Mouse (Mus musculus): ENCODE data around the gene Aldh16a1. TPM values are rescaled to one million over a fixed set of nuclear protein-coding genes. Genes with fewer than 3 reads are reported as not detected.
"Not testable (repeated sequence)": the region's sequence is repeated elsewhere in the genome, so short reads cannot be mapped to it uniquely, and the experiment has no call there.

The Aldh16a1 gene
- total RNA-seq, 4 experiments from 2014 or later = 17.9 to 20.9 (median 19.8) TPM

DNA sequence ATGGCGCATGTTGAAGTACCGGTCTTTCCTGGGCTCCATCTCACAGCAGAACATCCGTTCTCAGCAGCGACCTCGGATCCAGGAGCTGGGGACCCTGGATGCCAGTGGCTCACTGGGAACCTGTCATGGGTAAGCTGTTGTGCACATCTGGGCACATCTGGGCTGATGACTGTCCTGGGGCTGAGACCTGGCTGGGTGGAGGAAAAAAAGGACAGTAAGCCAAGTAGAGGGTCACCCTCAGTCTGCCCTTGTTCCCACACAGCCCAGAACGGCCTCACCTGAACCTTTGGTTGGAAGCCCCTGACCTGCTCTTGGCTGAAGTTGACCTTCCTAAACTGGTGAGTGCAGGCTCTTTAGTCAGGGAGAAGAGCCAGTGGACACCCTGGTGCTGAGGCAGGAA, 4.6 kb upstream of the Aldh16a1 start:
- no peak for DNase-seq (ENCODE audit: low spot score in 2 of 2)

DNA sequence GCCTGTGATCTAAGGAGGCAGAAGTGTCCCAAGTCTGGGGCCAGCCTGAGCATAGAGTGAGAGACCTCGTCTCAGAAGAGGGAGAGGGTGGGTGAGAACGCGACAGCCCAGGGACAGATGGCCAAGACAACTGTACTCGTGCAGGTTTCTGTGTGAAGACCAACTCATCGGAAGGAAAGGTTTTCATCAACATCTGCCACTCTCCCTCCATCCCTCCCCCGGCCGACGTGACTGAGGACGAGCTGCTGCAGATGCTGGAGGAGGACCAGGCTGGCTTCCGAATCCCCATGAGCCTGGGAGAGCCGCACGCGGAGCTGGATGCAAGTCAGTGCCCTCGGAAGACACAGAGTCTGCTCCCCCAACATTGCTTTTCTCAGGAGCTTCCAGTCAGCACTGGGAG, 3.1 kb upstream of the Aldh16a1 start:
- peak in 1 of 2 experiments; percentile 75 for DNase-seq (ENCODE audit: low spot score in 2 of 2)

DNA sequence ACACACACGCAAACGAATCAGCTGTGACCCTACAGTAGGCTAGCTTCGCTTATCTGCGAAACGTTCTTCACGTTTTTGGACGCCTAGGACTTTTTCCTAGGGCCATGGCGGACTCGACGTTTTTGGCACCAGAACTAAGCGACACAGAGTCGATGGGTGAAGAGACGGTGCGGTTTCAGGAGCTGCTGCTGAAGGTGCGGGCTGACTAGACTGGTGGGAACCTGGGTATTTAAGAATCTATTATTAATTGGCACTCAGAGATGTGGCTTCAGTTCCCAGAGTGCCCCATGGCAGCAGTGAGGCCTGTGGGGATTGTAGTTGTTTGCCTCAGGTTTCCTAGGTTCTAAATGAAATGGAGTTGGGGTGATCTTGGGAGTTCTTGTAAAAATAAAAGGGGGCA, 1.8 kb upstream of the Aldh16a1 start:
- no peak for DNase-seq (ENCODE audit: low spot score in 2 of 2)

DNA sequence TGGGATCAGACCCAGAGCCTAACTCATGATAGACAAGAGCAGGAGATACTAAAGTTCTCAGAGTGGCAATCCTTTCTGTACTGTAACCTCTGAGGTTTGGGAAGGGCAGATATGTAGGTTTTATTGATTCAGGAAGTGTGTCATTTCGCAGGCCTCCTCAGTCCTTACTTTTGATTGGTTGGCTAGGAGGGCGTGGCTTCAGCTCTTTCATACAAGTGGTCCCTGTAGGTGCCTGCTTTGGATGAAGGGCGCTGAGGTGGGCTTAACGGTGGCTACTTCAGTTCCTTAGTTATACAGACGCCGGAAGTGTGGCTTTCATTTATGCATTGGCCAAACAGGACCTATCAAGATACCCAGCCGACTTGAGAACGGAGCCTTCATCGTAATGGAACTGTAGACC, 1.2 kb upstream of the Aldh16a1 start:
- no peak for DNase-seq (ENCODE audit: low spot score in 2 of 2)

DNA sequence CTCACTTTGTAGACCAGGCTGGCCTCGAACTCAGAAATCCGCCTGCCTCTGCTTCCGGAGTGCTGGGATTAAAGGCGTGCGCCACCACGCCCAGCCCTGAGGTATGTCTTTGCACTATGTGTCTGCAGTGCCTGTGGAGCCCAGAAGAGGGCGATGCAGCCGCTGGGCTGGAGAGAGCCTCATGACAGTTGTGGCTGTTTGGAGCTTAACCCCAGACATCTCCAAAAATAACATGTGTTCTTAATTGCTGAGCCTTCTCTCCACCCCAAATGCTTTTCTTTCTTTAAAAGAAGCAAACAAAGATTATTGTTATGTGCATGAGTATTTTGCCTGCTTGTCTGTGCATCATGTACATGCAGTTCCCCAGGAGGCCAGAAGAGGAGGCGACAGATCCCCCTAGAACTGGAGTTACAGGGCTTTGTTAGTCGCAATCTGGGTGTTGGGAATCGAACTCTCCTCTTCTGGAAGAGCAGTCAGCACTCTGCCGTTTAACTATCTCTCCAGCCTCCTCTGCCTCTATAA, 670 bp upstream of the Aldh16a1 start:
- no peak for DNase-seq (ENCODE audit: low spot score in 2 of 2)

DNA sequence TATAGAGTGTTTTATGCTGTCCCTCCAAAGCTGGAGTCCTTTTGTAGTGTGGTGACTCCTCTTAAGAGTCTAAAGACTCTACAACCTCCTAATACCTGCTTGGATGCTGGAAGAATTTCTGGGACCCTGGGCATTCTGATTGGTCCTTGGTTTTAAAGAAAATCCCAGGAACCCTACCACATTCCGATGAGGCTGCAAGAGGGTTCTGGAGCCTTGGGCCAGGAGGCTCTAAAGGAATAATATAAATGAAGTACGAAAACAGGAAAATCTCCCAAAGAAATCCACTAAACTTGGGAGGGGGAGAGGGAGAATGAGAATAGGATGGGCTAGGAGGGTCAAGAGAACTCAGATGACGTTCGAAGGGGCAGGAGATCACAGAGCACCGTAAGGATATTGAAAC, 798 bp downstream of the Aldh16a1 start:
- DNase-seq (ENCODE audit: low spot score in 2 of 2) = no peak

DNA sequence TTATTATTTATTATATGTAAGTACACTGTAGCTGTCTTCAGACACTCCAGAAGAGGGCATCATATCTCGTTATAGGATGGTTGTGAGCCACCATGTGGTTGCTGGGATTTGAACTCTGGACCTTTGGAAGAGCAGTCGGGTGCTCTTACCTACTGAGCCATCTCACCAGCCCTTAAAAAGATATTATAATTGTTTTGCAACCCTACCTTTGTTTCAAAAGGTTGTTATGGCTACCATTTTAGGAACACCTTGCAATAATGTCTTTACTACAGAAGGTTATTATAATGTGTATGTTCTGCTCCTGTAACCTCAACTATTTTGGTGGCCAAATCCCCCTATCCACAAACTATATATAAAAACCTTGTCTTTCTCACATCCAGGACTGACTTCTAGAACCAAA, 1.3 kb downstream of the Aldh16a1 start:
- not testable (repeated sequence) for DNase-seq (ENCODE audit: low spot score in 2 of 2)

DNA sequence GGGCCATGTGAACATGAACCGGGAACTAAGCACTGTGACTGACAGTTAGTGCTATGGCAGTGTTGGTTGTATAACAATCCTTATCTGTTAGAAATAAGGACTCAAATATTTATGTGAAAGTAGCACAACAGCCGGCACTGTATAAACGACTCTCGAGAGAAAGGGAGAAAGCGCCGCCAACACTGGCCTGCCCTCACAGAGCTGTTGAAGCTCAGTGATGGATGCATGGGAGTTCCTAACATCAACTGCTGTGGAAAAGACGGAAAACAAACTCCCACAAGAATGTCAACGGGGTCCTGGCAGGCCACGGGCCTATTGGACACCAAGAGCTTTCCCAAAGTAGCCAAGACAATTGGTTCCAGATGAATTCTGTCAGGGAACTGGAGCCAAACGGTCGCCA, 3.1 kb downstream of the Aldh16a1 start:
- no peak for DNase-seq (ENCODE audit: low spot score in 2 of 2)

DNA sequence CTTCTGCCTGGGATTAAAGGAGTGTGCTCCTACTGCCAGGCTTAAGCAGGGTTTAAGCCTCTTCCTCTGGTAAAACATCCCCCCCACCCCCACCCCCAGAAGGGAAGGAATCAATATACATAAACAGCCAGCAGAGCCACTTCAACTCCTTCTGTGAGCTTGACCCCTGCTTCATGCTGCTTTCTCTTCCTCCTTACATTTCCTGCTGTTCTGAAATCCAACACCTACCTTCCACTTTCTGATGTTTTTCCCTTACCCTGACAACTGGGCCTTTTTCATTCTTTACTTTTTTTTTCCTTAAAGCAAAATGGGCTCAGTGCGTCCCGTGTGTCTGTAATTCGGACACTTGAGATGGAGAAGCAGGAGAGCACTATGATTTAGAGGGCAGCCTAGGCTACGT, 4.1 kb downstream of the Aldh16a1 start:
- no peak for DNase-seq (ENCODE audit: low spot score in 2 of 2)

DNA sequence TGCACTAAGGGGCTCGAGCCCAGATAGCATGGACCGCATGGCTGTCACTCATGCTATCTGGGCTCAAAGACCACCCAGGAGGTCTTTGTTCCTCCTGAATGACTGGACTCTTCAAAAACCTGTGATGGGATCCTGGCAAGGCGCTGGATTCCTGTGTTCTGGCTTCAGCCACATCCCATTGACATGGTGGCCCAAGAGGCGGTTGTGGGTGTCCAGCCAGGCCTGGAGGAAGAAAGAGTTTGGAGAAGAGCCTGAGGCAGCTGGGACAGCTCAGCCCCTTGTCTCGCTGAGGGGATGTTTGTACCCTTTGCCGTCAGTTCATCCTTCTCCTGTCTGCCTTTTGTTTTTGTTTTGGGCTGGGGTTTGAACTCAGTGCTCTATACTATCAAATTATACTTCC, 4.8 kb downstream of the Aldh16a1 start:
- no peak for DNase-seq (ENCODE audit: low spot score in 2 of 2)

DNA sequence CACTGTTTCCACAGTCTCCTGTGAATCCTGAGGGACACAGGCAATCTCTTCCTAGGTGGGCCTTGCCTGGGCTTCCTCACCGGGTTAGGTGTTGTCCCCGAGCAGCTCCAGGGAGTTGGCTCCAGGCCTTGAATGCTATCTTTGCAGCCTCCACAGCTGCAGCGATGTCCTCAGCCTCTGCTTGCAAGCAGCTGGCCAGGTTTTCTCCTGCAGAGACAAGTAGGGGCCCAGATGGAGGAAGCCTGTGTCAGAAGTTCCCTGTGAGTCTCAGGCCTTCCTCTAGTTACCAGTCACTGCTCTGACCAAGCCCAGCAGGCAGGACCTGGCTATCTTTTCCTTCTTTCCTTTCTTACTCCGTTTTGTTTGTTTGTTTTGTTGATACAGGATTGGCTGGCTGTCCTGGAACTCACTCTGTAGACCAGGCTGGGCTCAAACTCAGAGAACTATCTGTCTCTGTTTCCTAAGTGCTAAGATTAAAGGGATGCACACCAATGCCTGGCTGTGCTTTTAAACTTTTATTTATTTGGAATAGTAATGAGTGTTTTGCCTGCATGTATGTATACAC, 5.8 kb downstream of the Aldh16a1 start:
- DNase-seq (ENCODE audit: low spot score in 2 of 2) = no peak

DNA sequence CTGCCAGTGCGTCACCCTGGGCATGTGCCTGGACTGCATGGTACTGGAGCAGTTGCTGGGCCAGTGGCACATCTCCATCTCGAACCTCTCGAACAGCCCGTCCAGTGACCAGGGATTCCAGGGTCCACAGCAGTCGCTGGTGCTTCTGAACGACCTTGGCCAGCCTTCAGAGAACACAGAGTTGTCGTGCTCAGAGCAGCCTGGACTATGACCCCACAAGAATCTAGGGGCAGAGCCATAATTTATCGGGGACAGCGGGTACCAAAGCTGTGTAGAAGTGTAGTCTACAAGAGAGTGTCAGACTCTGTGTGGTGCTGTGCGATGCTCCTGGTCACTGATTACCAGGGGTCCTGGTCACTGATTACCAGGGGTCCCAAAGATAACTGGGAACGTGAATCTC, 6.5 kb downstream of the Aldh16a1 start:
- no peak for DNase-seq (ENCODE audit: low spot score in 2 of 2)

DNA sequence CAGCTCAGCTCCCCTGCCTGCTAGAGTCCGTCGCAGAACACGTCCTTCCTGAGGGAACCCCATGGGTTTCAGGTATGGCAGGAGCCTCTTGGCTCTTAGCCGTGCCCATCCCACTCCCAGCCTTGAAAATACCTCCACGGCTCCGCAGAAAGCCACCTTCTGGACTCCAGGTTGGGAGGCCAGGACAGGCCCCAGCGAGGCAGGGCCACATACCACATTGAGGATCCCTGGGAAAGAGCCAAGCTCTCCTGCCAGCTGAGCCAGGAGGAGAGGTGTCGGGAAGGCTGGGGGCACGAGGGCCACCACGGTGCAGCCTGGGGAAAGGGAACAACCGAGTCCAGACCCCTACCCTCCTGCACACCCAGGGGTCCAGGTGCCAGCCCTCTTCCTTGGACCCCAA, 7.1 kb downstream of the Aldh16a1 start:
- no peak for DNase-seq (ENCODE audit: low spot score in 2 of 2)

DNA sequence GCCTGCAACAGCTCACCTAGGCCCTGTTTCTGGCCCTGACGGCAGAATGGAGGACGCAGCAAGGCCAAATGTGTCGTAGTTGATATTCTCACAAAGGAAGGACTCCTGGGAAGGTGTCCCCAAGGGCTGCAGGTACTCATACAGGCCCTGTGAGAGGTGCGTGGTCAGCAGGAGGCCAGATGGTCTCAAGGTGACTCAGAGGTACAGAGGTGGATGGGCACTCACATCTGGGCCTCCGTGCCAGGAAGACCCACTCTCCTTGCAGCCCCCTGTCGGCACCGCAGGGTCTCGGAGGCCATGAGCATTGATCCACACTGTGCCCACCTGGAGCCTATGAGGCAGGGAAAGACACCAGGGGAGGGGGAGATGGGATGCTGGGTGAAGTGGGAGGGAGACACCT, 8.9 kb downstream of the Aldh16a1 start:
- DNase-seq (ENCODE audit: low spot score in 2 of 2) = no peak

DNA sequence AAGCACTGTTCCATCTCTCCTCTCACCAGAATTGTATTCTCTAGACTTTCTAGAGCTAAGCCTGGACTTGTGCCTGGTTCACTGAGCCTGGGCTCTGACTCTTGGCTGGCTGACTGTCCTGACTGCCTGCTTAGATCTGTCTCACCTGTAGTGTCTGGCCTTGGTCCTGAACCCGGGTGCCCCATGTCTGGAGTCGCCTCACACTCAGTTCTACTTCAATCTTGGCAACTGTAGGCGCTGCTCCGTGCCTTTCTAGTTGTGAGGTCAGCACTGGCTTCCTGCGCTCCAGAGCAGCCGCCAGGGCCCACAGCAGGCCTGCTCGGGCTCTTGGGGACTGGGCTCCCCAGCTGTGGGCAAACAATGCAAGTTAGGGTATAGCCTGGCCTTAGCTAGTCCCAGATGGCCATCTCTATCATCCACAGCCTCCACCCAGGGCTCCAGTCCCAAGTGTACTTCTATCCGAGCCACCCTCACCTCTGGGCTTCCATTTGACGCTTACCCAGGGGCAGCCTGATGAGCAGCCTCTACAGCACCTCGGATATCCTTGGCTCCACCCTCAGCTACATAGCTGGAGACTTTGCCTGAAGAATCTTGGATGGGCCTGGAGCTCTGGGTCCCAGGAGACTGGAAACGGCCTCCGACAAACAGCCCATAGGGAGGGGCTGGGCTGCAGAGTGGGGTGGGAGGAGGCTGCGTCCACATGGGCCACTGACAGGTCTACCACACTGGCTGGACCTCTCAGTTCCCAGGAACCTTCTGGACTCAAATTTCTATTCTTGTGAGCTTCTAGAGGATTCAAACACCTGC, 9.8 kb downstream of the Aldh16a1 start:
- no peak for DNase-seq (ENCODE audit: low spot score in 2 of 2)

DNA sequence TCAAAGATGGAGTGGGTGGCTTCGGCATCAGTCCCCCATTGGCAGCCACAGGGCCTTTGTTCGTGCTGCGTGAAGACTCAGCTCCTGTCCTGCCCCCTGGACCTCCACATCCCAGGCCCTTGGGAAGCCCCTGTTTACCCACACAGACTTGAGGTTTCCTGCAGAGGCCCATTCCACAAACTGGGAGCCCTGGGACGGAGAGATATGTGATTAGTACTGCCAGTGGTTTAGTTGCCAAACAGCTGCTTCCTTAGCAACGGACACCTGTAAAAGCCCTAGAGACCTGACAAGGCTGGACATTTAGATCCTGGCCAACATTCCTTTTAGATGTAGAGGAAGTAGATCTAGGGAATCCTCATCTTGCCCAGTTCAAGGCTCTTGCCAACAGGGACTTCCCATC, 12.5 kb downstream of the Aldh16a1 start:
- no peak for DNase-seq (ENCODE audit: low spot score in 2 of 2)

DNA sequence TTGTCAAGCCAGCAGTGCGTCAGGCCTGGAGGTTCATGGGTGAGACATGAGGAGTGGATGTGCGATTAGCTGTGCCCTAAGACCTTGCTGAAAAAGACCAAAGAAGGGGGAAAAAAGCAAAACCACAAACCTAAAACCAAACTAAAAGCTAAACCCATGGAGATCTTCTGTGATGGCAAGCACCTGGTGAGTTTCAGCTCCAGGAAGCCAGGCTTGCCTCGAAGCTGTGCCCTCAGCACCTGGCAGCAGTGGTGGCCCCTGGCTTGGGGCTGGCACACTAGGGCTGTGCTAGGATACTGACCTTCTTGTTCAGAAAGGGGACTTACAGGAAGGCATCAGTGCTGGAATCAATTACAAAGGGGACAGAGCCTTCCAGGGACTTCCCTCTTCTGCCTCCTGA, 13.1 kb downstream of the Aldh16a1 start:
- DNase-seq (ENCODE audit: low spot score in 2 of 2) = no peak

DNA sequence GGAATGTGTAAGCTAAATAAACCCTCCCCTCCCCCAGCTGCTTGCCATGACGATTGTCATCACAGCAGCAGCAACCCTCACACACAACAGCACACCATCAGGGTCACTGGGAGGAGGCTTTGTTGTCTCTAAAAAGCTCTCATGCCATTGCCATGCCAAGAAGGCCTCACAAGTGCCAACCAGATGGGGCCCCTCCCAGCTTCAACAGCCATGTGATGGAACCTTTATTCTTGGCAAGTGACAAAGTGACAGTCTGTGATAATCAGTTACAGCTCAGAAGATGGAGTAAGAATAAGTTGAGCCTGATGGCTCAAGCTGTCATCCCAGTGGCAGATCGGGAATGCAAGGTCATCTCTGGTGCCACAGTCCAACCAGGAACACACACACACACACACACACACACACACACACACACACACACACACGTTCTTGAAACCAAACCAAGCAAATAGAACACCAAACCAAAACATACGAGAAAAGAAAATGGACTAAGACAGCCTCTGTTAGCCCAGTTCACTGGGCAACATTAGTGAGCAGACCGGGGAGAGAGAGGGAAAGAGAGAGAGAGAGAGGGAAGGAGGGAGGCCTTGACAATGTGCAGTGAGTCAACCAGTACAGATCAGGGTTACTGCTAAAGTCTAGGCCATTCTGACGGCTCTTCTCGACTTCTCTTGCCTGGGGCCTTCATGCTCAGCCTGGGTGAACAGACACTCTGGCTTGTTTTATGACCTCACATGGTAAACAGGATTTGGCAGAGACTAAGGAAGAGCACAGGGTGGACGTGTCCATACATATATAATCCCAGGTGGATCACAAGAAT, 14.3 kb downstream of the Aldh16a1 start:
- no peak for DNase-seq (ENCODE audit: low spot score in 2 of 2)

DNA sequence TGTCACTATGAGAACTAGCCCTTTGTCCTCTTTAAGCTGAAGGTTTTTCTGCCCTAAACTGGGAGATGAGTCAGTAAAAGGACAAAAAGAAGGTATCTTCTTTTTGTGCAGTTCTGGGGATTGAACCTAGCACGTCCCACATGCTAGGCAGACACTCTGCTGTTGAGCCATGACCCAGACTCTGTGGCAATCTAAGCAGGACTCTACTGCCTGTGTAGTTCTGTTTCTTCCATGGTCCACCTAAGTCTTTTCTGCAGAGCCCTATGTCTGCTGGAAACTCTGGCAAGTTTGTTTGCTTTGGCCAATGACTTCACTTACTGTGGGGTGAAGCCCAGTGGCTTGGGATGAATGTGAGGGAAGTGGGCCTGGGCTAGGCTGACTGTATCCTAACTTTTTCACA, 16.0 kb downstream of the Aldh16a1 start:
- DNase-seq (ENCODE audit: low spot score in 2 of 2) = no peak

DNA sequence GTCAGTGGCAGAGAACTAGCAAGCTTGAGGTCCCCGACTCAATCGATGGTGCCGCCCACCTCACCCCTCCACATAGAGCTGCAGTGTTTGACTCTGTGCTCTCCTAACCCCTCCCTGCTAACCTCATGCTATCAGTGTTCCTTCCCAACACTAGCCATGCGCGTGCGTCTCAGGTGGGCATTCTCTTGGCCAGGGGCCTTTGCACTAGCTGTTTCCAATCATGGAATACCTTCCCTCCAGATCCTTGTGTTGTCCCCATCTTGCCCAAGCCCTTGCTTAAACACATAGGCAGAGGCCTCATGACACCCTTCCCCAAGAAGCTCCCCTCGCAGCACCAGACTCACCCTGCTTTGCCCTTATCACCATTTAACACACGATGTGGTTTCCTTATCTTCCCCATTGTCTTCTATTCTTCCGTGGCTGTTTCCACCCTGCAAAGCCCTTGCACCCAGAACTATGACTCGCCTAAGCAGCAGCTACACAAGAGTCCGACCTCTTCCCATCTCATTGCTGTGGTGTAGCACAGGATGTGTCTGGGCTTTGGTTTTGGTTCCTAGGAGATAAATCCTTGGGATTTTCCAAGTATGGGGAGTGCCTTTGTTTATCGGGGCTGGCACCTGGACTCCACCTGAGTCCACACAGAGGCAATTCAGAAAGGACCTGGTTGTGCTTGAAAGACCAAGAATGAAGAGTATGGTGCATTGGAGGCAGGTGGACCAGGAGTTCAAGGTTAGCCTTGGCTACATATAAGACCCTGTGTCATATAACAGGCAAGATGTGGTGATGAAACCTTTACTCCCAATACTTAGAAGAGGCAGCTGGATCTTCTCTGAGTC, 17.0 kb downstream of the Aldh16a1 start:
- no peak for DNase-seq (ENCODE audit: low spot score in 2 of 2)

DNA sequence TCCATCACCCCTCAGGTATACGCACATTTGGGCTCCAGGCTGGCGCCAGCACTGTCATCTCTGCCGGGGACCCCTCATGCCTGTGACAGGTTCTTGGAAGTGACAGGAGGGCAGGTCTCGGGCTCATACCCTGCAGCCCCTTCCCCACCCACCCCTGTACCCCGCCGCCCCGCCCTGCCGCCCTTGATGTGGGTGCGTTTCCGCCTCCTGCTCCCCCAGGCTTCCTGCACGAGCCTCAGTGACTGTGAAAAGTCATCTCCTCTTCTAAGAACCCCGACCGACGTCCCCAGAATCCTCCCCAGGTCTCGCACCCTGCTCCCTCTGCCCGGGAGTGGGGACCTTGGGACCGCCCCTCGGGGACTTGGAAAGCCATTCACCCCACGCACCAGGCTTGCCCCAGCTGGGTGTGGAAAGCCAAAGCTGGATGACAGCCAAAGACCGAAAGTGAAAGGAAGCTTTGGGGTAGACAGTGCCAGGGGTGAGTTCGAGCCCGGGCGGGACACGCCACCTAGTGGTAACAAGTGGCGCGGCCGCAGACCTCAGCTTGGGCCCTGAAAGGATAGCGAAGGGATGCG, 18.3 kb downstream of the Aldh16a1 start, which contains the start of the genes Gm45713 and Flt3l:
Gene Gm45713 (minus strand): TSS at position 239 of the 575 bp plus-strand sequence.
Gene Flt3l (minus strand): TSS at position 440 of the 575 bp plus-strand sequence.
- peak; percentile 74 to 88 for DNase-seq (ENCODE audit: low spot score in 2 of 2)

All from left cerebral cortex, adult 8-10 months (tissue).